Mouse (Mus musculus): ENCODE measurements around the gene Rbm4.
A peak's percentile ranks its signal among the peaks of the same experiment; 100 is the strongest.
"Not testable (repeated sequence)": the region's sequence is repeated elsewhere in the genome, so short reads cannot be mapped to it uniquely, and the experiment has no call there.

Rbm4 gene

DNA sequence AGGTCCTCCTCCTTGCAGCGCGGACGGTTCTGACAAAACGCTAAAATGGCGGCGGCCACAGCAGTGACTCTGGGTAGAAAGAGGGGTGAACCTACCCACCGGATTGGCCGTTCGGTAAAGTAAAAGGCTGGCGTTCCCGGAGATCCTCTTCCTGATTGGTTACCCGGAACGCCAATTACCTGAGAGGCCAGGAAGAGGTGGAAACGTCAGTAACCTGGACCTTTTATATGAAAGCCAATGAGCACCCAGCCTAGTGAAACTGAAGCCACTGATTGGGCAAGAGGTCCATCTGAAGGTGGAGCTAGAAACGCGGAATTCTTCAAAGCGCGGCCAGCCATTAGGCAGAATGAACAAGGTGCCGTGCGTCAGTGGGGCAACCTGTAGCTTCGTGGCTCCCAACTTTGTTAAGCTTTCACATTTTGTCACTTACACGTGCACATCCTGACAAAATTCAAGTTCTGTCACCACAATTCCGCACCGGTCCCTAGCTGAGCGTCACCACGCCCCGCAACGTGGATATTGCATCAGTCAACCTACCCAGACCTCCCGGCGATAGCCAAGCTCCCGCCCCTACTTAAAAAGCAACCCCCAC lies at the start of gene Rbm4:
Rbm4 (minus strand) TSS at position 71 of the 592 bp plus-strand sequence.
- DNase-seq (ENCODE audit: low read depth, low spot score), result peak; percentile 100

GRCm38 (mm10) chr19:4842611-4843010 lies 48.9 kb upstream of the Rbm4 start:
- DNase-seq (ENCODE audit: low read depth, low spot score), result no peak

- no peak for DNase-seq (ENCODE audit: low read depth, low spot score)
Measured at GRCm38 (mm10) chr19:4840848-4841247, 47.1 kb upstream of the Rbm4 start.

DNA sequence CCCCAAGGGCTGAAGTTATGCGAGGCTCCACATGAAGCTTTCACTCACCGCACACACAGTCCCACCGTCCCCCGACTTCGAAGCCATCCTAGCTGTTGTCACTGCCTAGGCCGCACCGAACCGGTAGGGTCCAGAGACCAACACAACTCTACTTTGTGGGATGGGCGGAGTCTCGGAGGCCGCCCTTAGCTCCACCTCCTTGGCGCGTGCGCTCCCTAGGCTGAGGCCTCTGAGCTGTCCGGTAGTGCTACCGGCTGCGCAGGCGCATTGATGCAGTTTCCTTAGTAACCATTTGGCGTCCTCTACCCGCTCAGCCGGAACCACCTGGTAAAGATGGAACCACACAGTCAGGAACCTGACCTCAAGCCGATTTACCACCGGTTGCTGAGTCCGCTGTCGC lies 45.4 kb upstream of the Rbm4 start, which contains the start of the genes Ccs and Ccdc87:
Ccs (minus strand) TSS at position 184 of the 400 bp plus-strand sequence.
Ccdc87 (plus strand) TSS at position 218 of the 400 bp plus-strand sequence.
- peak; percentile 98 for DNase-seq (ENCODE audit: low read depth, low spot score)

DNA sequence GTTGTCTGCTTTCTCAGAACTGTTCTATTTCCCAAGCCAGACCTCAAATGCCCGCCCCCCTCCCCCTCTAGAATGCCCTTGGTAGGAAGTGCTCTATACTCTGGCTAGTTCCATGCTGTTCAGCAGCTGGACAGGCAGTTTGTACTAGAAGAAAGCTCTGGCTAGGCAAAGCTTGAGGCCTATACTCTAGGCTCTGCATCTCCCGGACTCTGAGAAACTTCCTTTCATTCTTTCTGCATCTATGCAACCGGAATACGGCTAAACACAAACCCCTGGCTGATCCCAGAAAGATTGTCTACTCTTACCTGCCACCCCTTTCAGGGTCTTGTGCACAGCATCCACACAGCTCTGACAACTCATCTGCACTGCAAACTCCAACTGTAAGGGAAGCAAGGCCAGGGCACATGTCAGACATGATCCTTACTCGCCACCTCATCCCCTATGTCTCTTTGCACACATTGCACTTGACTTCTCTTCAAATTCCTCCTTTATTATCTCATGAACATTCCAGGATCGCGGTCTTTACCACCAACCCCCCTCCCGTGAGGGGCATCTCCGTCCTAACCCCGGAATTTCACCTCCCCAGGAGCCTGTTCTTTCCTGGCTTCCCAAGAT lies 44.9 kb upstream of the Rbm4 start:
- no peak for DNase-seq (ENCODE audit: low read depth, low spot score)

GRCm38 (mm10) chr19:4837049-4837448 lies 43.3 kb upstream of the Rbm4 start:
- no peak for DNase-seq (ENCODE audit: low read depth, low spot score)

GRCm38 (mm10) chr19:4836096-4836495 lies 42.4 kb upstream of the Rbm4 start:
- DNase-seq (ENCODE audit: low read depth, low spot score), result no peak

DNA sequence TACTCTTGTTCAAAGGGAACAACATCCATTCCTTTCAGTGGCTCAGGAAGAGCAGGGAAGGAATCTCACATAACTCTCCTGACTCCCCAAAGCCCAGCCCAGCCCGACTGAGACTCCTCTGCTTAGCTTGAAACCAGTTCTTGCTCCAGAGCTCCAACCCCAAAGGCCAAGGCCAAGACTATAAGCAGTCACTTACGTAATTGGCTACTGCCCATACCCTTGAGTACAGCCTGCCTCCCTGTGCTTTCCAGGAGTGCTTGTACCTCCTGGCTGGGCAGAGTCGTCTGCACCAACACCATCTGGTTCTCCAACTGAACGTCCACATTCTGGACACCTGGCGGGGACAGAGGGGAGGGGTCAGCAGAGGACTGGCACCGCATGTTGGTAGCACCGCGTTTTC lies 40.3 kb upstream of the Rbm4 start:
- no peak for DNase-seq (ENCODE audit: low read depth, low spot score)

- DNase-seq (ENCODE audit: low read depth, low spot score), result peak; percentile 80
Measured at GRCm38 (mm10) chr19:4829156-4829555, 35.5 kb upstream of the Rbm4 start.

GRCm38 (mm10) chr19:4828444-4829114 lies 34.9 kb upstream of the Rbm4 start:
- no peak for DNase-seq (ENCODE audit: low read depth, low spot score)

- DNase-seq (ENCODE audit: low read depth, low spot score), result peak; percentile 69
Measured at GRCm38 (mm10) chr19:4820678-4821303, 27.1 kb upstream of the Rbm4 start.

GRCm38 (mm10) chr19:4817182-4817835 lies 23.6 kb upstream of the Rbm4 start:
- no peak for DNase-seq (ENCODE audit: low read depth, low spot score)

- no peak for DNase-seq (ENCODE audit: low read depth, low spot score)
Measured at GRCm38 (mm10) chr19:4813015-4813414, 19.3 kb upstream of the Rbm4 start.

GRCm38 (mm10) chr19:4812334-4812949 lies 18.7 kb upstream of the Rbm4 start:
- DNase-seq (ENCODE audit: low read depth, low spot score), result not testable (repeated sequence)

- no peak for DNase-seq (ENCODE audit: low read depth, low spot score)
Measured at GRCm38 (mm10) chr19:4811909-4812242, 18.2 kb upstream of the Rbm4 start.

DNA sequence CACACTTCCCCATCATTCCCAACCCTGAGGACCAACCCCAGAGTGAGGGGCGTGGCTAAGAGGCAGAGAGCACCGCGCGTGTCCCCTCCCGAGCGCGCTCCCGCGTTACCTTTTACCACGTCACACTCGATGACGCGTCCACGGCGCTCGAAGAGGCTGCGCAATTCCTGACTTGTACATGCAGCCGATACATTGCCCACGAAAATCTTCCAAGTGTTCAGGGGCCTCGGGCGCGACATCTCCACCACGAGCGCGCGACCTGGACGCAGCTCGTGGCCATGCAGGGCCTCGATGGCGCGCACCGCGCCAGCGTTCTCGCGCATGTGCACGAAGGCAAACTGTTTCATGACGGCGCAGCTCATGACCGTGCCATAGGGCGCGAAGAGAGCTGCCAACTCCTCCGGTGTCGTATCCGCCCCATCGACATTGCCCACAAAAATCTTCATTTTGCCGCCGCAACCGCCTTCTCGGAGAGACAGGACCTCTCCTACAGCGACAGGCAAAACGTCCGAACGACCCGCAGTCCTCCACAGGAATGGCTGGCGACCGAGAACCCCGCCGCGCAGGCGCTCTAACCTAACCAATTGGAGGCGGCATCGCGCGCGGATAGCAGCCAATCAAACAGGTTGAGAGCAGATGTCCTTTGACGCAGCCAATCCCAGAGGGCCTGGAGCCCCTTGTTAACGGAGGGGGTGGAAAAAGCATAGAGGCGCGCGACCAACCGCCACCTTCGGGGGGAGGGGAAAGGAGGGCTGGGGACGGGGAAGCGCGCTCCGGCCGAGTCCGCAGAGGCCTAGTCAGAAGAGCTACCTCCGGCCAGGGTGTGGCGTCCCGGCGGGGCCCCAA lies 17.6 kb upstream of the Rbm4 start, which contains the start of the genes Gm21992 and Rbm14:
Gm21992 (minus strand) TSS at position 550 of the 846 bp plus-strand sequence.
Rbm14 (minus strand) TSS at position 572 of the 846 bp plus-strand sequence.
- DNase-seq (ENCODE audit: low read depth, low spot score), result peak; percentile 100

GRCm38 (mm10) chr19:4810746-4811062 lies 17.0 kb upstream of the Rbm4 start:
- no peak for DNase-seq (ENCODE audit: low read depth, low spot score)

DNA sequence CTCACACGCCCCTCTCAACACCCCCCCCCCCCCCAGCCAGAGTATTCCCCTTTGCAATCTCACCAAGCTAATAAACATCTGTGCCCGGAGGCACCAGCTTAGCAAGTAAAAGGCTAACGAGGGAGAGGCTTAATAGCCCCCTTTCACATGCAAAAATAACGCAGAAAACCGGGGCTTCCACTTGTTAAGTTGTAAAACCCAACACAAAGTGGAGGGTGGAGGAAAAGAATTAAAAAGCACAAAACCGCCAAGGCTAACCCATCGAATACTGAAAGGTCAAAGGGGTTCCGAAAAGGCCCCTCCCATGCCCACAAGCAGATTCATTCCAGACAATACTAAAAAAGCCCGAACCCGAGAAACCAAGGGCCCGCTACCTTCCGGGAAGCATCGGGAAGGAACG lies 16.6 kb upstream of the Rbm4 start:
- no peak for DNase-seq (ENCODE audit: low read depth, low spot score)

DNA sequence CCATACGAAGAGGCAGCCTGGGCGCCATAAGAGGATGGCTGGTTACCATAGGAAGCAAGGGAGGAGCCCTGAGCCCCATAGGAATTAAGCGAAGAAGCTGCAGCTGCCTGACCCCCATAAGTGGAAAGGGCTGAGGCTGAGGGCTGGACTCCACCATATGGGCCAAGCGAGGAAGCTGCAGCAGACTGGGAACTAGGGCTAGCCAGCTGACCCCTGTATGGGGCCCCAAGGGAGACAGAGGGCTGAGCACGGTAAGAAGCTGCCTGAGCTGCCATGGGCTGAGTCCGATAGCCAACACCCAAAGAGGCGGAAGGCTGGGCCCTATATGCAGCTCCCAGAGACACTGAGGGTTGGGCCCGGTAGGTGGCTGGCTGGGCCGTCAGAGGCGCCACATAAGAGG lies 9.6 kb upstream of the Rbm4 start:
- no peak for DNase-seq (ENCODE audit: low read depth, low spot score)

DNA sequence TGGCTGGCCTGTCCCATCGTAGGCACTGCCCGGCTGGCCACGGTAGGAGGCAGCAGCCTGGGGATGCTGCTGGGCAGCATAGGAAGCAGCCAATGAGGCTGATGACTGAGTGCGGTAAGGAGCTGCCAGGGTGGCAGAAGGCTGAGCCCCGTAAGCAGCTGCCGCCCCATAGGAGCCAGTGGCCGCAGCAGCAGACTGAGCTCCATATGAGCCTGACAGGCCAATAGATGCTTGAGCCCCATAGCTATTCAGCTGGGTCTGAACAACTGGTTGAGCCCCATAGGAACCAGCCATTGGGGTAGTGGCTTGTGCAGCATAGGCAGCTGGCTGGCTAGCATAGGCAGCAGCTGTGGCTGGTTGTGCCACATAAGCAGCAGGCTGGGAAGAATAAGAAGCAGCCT lies 9.0 kb upstream of the Rbm4 start:
- DNase-seq (ENCODE audit: low read depth, low spot score), result peak; percentile 71

GRCm38 (mm10) chr19:4799083-4799482 lies 5.4 kb upstream of the Rbm4 start:
- DNase-seq (ENCODE audit: low read depth, low spot score), result no peak
